In genomic region chr1:45700893-45701292, GRCm38 (mm10) we compare ENCODE assay signal across 20 mouse cellular contexts.
DNase-seq lines count a peak whose midpoint lies in the region; ATAC-seq and TF ChIP-seq lines count a peak whose summit lies in the region.
"Had no signal": no experiment of that assay in that cellular context is flagged by ENCODE, and none has a peak within 500 bp of the region (broad histone marks: within the 10 kb centered on the region; RNA-seq: fewer than 3 reads in every experiment).

No protein-coding gene starts in this region.

- no peak for ATAC-seq in heart, embryonic 12.5 days (ENCODE audit: insufficient number of reproducible peaks, low FRiP score)
- no peak for ATAC-seq in stomach, embryonic 15.5 days (ENCODE audit: insufficient read depth, low FRiP score, low read depth)
- ATAC-seq in stomach, postnatal 0 days (ENCODE audit: low FRiP score, low TSS enrichment): no peak
- ATAC-seq in kidney, embryonic 15.5 days (replicated peaks; ENCODE audit: low FRiP score): no peak
- ATAC-seq: intestine, postnatal 0 days had no signal

- no peak for TF ChIP-seq CTCF in stomach, postnatal 0 days (IDR thresholded peaks at IDR 0.05; ENCODE audit: low read depth)

- no peak overlapping the region for H3K4me3 ChIP-seq in heart, embryonic 12.5 days
- H3K4me3 ChIP-seq in stomach, embryonic 15.5 days (replicated peaks): no peak overlapping the region
- H3K4me3 ChIP-seq in stomach, postnatal 0 days (ENCODE audit: low read depth, low read length): no peak overlapping the region
- no peak overlapping the region for H3K4me3 ChIP-seq in kidney, embryonic 15.5 days (replicated peaks)
- H3K4me3 ChIP-seq: erythroblast, embryonic 14.5 days; hindbrain, embryonic 15.5 days; midbrain, embryonic 12.5 days; myocyte had no signal

- H3K4me2 ChIP-seq in heart, embryonic 12.5 days: no peak overlapping the region
- no peak overlapping the region for H3K4me2 ChIP-seq in stomach, embryonic 15.5 days
- H3K4me2 ChIP-seq in stomach, postnatal 0 days (replicated peaks; ENCODE audit: low read depth): no peak overlapping the region
- H3K4me2 ChIP-seq in kidney, embryonic 15.5 days: no peak overlapping the region
- H3K4me2 ChIP-seq: hindbrain, embryonic 15.5 days; liver, embryonic 11.5 days; midbrain, embryonic 12.5 days had no signal

- 0 out of 2 replicates have a peak, but pooled peaks cover 3% of the 10 kb centered on the region for H3K4me1 ChIP-seq in heart, embryonic 12.5 days (replicated peaks)
- H3K4me1 ChIP-seq in stomach, embryonic 15.5 days: no peaks in the 10 kb centered on the region
- no peaks in the 10 kb centered on the region for H3K4me1 ChIP-seq in stomach, postnatal 0 days (replicated peaks; ENCODE audit: control insufficient read depth, insufficient read depth)
- no peaks in the 10 kb centered on the region for H3K4me1 ChIP-seq in kidney, embryonic 15.5 days
- H3K4me1 ChIP-seq: hindbrain, embryonic 15.5 days; midbrain, embryonic 12.5 days had no signal

- no peak for TF ChIP-seq EP300 in stomach, postnatal 0 days (optimal IDR thresholded peaks at IDR 0.05)

- no peak overlapping the region for H3K27ac ChIP-seq in heart, embryonic 12.5 days (ENCODE audit: poor library complexity, severe bottlenecking)
- peak overlapping the region; percentile 21; the same call in 1 of the 2 replicates for H3K27ac ChIP-seq in stomach, embryonic 15.5 days
- no peak overlapping the region for H3K27ac ChIP-seq in stomach, postnatal 0 days (replicated peaks)
- H3K27ac ChIP-seq in kidney, embryonic 15.5 days: no peak overlapping the region
- H3K27ac ChIP-seq: hindbrain, embryonic 15.5 days; midbrain, embryonic 12.5 days had no signal

- no peaks in the 10 kb centered on the region for H3K27me3 ChIP-seq in heart, embryonic 12.5 days (replicated peaks)
- no peaks in the 10 kb centered on the region for H3K27me3 ChIP-seq in stomach, embryonic 15.5 days (replicated peaks)
- no peaks in the 10 kb centered on the region for H3K27me3 ChIP-seq in stomach, postnatal 0 days (ENCODE audit: control insufficient read depth, insufficient read depth, low read length)
- H3K27me3 ChIP-seq in kidney, embryonic 15.5 days: no peaks in the 10 kb centered on the region
- H3K27me3 ChIP-seq: hindbrain, embryonic 15.5 days; midbrain, embryonic 12.5 days had no signal

- H3K9ac ChIP-seq in heart, embryonic 12.5 days: no peak overlapping the region
- H3K9ac ChIP-seq in stomach, embryonic 15.5 days: no peak overlapping the region
- H3K9ac ChIP-seq in stomach, postnatal 0 days (ENCODE audit: low read length): no peak overlapping the region
- no peak overlapping the region for H3K9ac ChIP-seq in kidney, embryonic 15.5 days
- H3K9ac ChIP-seq: hindbrain, embryonic 15.5 days; midbrain, embryonic 12.5 days had no signal

- H3K36me3 ChIP-seq in heart, embryonic 12.5 days: no peaks in the 10 kb centered on the region
- no peaks in the 10 kb centered on the region for H3K36me3 ChIP-seq in stomach, embryonic 15.5 days
- no peaks in the 10 kb centered on the region for H3K36me3 ChIP-seq in stomach, postnatal 0 days (ENCODE audit: control insufficient read depth, insufficient read depth, low read length)
- no peaks in the 10 kb centered on the region for H3K36me3 ChIP-seq in kidney, embryonic 15.5 days
- H3K36me3 ChIP-seq: hindbrain, embryonic 15.5 days; midbrain, embryonic 12.5 days had no signal

- H3K9me3 ChIP-seq in heart, embryonic 12.5 days (replicated peaks): no peaks in the 10 kb centered on the region
- H3K9me3 ChIP-seq in stomach, embryonic 15.5 days: no peaks in the 10 kb centered on the region
- no peaks in the 10 kb centered on the region for H3K9me3 ChIP-seq in stomach, postnatal 0 days (ENCODE audit: control insufficient read depth, low read length)
- no peaks in the 10 kb centered on the region for H3K9me3 ChIP-seq in kidney, embryonic 15.5 days (replicated peaks)
- H3K9me3 ChIP-seq: hindbrain, embryonic 15.5 days; midbrain, embryonic 12.5 days had no signal

- WGBS in heart, embryonic 12.5 days: 46% methylated on average over 1 of the region's 1 CpGs
- WGBS in stomach, embryonic 15.5 days: 39% methylated on average over 1 of the region's 1 CpGs
- WGBS in stomach, postnatal 0 days: 19% methylated on average over 1 of the region's 1 CpGs
- WGBS in kidney, embryonic 15.5 days: 50% methylated on average over 1 of the region's 1 CpGs

- peak; percentile 6 for DNase-seq in adrenal gland, postnatal 10 days
- no peak for DNase-seq in adrenal gland, postnatal 25 days
- DNase-seq in heart, adult 8-10 months (ENCODE audit: low spot score): peak; percentile 33
- DNase-seq in stomach, postnatal 0 days (ENCODE audit: low spot score): no peak
- no peak for DNase-seq in right cerebral cortex, postnatal 14 days
- DNase-seq: cerebellum, adult 9-10 months; embryo, embryonic 11 days; kidney, postnatal 14 days; lung, postnatal 14 days; right cerebral cortex, adult 18-20 months; thymus, postnatal 4 days had no signal

Comparison
In these comparisons a context has a peak if more than half of its experiments do, and no peak if none do; other contexts are left out.
1. DNase-seq: peak in adrenal gland, postnatal 10 days (single experiment) and heart, adult 8-10 months (single experiment); none in adrenal gland, postnatal 25 days (single experiment), stomach, postnatal 0 days (single experiment) and right cerebral cortex, postnatal 14 days (single experiment).